Mouse (Mus musculus) midbrain, postnatal 0 days (tissue): ENCODE results near the gene Armc9. TPM values are rescaled to one million over a fixed set of nuclear protein-coding genes. Genes with fewer than 3 reads are reported as not detected.
A peak's percentile ranks its signal among the peaks of the same experiment; 100 is the strongest.

Experiments used
- ATAC-seq: fragments of 200-750 bp; cut with Nextera tagmentation; 2 replicates; pipeline ENCODE4 v1.8.0; 2017; ENCODE audit warnings: moderate number of reproducible peaks, mild to moderate bottlenecking, moderate TSS enrichment, moderate library complexity; ENCODE audit not compliant: low FRiP score
- DNase-seq: peaks from one replicate; pipeline ENCODE4 v3.0.0-alpha.2; 2015; ENCODE audit warnings: low spot score
- H3K27ac ChIP-seq: fragments of 300-500 bp; sonication (generic); 2 replicates; pipeline ENCODE4 v1.5.1; 2014; ENCODE audit warnings: low read depth, mild to moderate bottlenecking, low read length, mixed read lengths
- H3K27me3 ChIP-seq: fragments of 300-500 bp; sonication (generic); 2 replicates; pipeline ENCODE4 v1.6.1; 2014; ENCODE audit warnings: low read length, control low read depth, mixed read lengths; ENCODE audit not compliant: insufficient read depth
- H3K36me3 ChIP-seq: fragments of 300-500 bp; sonication (generic); 2 replicates; pipeline ENCODE4 v1.6.1; 2014; ENCODE audit warnings: low read length, control low read depth, mixed read lengths; ENCODE audit not compliant: insufficient read depth
- H3K4me1 ChIP-seq: fragments of 300-500 bp; sonication (generic); 2 replicates; pipeline ENCODE4 v1.6.1; 2014; ENCODE audit warnings: mild to moderate bottlenecking, control low read depth, antibody characterized with exemption, low read length, mixed read lengths; ENCODE audit not compliant: insufficient read depth
- H3K4me2 ChIP-seq: fragments of 300-500 bp; sonication (generic); 2 replicates; pipeline ENCODE4 v1.6.1; 2014; ENCODE audit warnings: low read depth, mild to moderate bottlenecking, low read length, mixed read lengths; ENCODE audit not compliant: poor library complexity, severe bottlenecking
- H3K4me3 ChIP-seq: fragments of 300-500 bp; sonication (generic); 2 replicates; pipeline ENCODE4 v1.5.1; 2014; ENCODE audit warnings: low read depth, mild to moderate bottlenecking, low read length, moderate library complexity
- H3K9ac ChIP-seq: fragments of 300-500 bp; sonication (generic); replicated peaks from 2 replicates; pipeline ENCODE4 v1.6.1; 2014; ENCODE audit warnings: mild to moderate bottlenecking, low read length, moderate library complexity, mixed read lengths; ENCODE audit not compliant: poor library complexity, severe bottlenecking
- H3K9me3 ChIP-seq: fragments of 300-500 bp; sonication (generic); 2 replicates; pipeline ENCODE4 v1.6.1; 2016; ENCODE audit warnings: low read length, control low read depth
- CTCF ChIP-seq: IDR thresholded peaks from 2 replicates; pipeline ENCODE4 v1.5.1; 2016; ENCODE audit warnings: antibody characterized with exemption, mild to moderate bottlenecking
- WGBS: fragments of 180-500 bp; shearing (Covaris S2); extraction: QIAGEN DNeasy Blood & Tissue Kit; methylation state at CpG from one replicate; pipeline ENCODE4 v1.1.7; 2014; 5-methylcytosine and 5-hydroxymethylcytosine counted together
- polyA plus RNA-seq: library from polyadenylated mRNA; unstranded; fragments of >200 nt; fragmentation: Nextera tagmentation; extraction: Ambion mirVana; gene quantifications from 2 replicates; pipeline ENCODE4 v1.2.1, GENCODE M21; 2015
- total RNA-seq: library from RNA; depleted of rRNA; stranded (reverse); fragments of >200 nt; gene quantifications from 2 replicates; pipeline ENCODE4 v1.2.3, GENCODE M21; 2014

Gene Armc9
- total and polyA plus RNA-seq, 2 experiments from 2014 or later: 31.0 to 42.6 TPM

DNA sequence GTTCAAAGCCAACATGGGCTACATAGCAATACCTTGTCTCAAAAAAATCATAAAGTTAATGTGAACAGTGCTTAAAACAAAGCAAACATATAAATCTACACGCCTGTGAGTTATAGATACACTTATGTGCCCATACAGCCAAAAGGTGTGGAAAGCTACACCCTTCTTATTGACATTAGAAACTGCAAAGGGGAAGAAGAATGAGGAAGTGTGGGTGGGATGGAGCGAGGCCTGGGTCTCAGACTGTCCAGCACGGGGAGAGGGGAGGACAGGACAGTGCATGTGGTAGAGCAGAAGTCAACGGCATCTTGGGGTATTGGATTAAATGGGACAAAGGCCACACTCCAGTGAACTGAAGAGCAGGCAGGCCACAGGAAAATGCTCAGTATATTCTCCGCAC is 61.8 kb downstream of the Armc9 start:
- Histone ChIP-seq H3K36me3 (peaks cover 22% of the 10 kb centered on the region), H3K4me2 (no peak overlapping the region), H3K27ac (no peak overlapping the region), H3K27me3 (no peaks in the 10 kb centered on the region), H3K9me3 (no peaks in the 10 kb centered on the region), H3K4me1 (no peaks in the 10 kb centered on the region), H3K9ac (no peak overlapping the region), H3K4me3 (no peak overlapping the region)
- DNase-seq: no peak
- ATAC-seq: no peak
- 91% methylated on average over 5 of the region's 5 CpGs for WGBS
- no peak for TF ChIP-seq CTCF

DNA sequence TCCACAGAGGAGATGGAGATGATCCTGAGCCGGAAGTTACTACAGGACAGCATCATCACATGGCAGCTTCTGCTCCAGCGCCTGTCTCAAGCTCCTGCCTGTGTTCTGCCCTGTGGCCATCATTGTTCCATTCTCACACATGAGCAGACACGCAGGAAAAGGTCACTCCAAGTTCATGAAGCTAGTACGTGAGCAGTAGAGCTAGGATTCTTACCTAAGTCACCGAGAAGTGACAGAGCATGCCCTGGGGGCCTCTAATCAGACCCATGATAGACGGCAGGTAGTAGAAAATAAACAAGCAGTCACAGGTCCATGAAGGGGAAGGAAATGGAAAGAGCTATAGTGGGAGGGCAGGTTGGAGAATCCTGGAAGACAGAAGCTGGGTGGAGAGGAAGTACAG is 63.4 kb downstream of the Armc9 start:
- ATAC-seq: no peak
- WGBS: 81% methylated on average over 6 of the region's 6 CpGs

DNA sequence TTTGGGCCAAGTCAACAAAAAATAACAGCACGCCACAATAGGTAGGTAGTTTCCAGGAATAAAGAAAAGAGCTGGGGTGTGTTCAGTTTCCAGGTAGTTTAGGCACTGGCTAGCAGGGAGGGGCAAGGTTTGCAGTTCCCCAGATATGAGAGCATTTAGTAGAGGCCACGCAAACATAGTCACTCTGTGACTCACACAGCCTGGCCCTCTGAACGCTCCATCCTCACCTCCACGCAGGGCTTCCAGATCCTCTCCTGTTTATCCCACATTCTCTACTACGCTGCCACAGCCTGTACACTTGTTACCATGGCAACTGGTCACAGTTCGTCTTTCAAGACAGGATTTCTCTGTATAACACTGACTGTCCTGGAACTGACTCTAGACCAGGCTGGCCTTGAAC is 70.6 kb downstream of the Armc9 start:
- Histone ChIP-seq H3K36me3 (no peaks in the 10 kb centered on the region; the same call in 1 of the 2 replicates), H3K4me3 (no peak overlapping the region), H3K27me3 (no peaks in the 10 kb centered on the region), H3K9me3 (no peaks in the 10 kb centered on the region), H3K9ac (no peak overlapping the region), H3K27ac (no peak overlapping the region), H3K4me2 (no peak overlapping the region), H3K4me1 (0 out of 2 replicates have a peak, but pooled peaks cover 3% of the 10 kb centered on the region)
- no peak for TF ChIP-seq CTCF
- WGBS: 45% methylated on average over 6 of the region's 6 CpGs
- ATAC-seq (no peak), DNase-seq (peak; percentile 48)

More for the DNA sequence above, 63.4 kb downstream of the Armc9 start:
- Histone ChIP-seq H3K27me3 (no peaks in the 10 kb centered on the region), H3K27ac (no peak overlapping the region), H3K4me2 (no peak overlapping the region), H3K9ac (no peak overlapping the region), H3K4me1 (no peaks in the 10 kb centered on the region), H3K9me3 (no peaks in the 10 kb centered on the region), H3K36me3 (peaks cover 19% of the 10 kb centered on the region), H3K4me3 (no peak overlapping the region)
- TF ChIP-seq CTCF: no peak
- DNase-seq: no peak

DNA sequence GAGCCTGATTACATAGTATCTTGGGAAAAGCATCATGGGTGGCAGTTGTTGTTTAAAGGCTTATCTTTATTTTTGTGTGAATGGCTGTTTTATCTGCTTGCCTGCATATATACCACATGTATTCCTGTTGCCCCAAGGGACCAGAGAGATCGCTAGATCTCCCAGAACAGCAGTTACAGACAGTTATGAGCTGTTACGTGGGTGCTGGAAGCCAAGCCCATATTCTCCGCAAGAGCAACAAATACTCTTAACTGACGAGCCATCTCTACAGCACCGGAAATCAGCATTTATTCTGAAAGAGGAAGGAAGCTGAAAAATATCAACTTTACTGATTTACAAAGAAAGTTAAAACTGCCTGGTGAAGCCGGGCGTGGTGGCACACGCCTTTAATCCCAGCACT is 74.1 kb downstream of the Armc9 start:
- no peak for TF ChIP-seq CTCF
- H3K27me3 ChIP-seq: no peaks in the 10 kb centered on the region
- no peak overlapping the region for H3K9ac ChIP-seq
- H3K27ac ChIP-seq: no peak overlapping the region
- H3K4me3 ChIP-seq: no peak overlapping the region
- no peak overlapping the region for H3K4me2 ChIP-seq
- 0 out of 2 replicates have a peak, but pooled peaks cover 3% of the 10 kb centered on the region for H3K4me1 ChIP-seq
- ATAC-seq: no peak
- H3K36me3 ChIP-seq: no peaks in the 10 kb centered on the region; the same call in 1 of the 2 replicates
- DNase-seq: no peak
- H3K9me3 ChIP-seq: no peaks in the 10 kb centered on the region
- WGBS: 88% methylated on average over 8 of the region's 8 CpGs

DNA sequence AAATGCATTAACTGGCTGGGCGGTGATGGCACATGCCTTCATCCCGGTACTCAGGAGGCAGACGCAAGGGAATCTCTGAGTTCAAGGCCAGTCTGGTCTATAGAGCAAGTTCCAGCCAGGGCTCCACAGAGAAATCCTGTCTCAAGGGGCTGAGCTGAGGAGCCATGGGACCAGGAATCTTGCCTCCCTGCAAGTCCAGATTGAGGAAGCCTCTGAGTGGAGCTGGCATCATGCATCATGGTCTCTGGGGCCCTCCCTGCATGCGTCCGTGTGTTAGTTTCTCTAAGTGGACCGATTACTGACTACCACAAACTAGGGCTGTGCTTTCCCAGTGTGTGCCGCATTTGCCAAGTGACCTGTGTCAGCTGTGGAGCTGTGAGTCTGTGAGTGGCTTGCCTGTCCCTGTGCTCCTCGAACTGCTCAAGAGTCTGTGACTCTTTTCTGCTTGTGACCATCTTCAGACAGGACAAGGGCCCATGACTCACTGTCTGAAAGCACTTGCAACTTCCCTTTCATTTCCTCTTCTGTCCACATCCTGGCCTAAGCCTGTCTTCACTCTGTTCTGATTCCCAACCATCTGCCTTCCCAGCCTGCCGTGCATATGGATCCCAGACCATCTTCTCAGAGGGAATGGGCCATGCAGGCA is 74.7 kb downstream of the Armc9 start:
- Histone ChIP-seq H3K27me3 (no peaks in the 10 kb centered on the region), H3K36me3 (no peaks in the 10 kb centered on the region; the same call in 1 of the 2 replicates), H3K4me2 (no peak overlapping the region), H3K4me3 (no peak overlapping the region), H3K9me3 (no peaks in the 10 kb centered on the region), H3K9ac (no peak overlapping the region), H3K27ac (no peak overlapping the region), H3K4me1 (0 out of 2 replicates have a peak, but pooled peaks cover 3% of the 10 kb centered on the region)
- 89% methylated on average over 9 of the region's 9 CpGs for WGBS
- DNase-seq (no peak), ATAC-seq (no peak)
- TF ChIP-seq CTCF: no peak

DNA sequence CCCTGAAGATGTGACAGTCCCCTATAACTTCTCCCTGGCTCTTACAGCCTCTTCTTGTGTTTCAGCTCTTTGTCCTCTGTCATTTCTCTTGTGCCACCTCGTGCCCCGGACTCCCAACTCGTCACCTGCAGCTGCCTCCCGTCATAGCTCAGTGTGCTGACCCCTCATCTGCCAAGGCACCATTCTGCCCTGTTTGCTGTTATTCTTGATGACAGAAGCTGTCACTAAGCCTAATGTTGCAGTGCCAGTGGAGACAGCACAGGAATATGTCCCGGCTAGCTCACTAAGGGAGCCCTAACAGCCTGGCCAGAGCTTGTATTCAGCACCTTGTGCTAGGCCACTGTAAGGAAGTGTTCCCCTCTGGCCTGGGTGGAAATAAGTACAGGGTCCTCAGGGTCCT is 78.1 kb downstream of the Armc9 start:
- H3K27me3 ChIP-seq: no peaks in the 10 kb centered on the region
- no peak for TF ChIP-seq CTCF
- H3K36me3 ChIP-seq: no peaks in the 10 kb centered on the region; the same call in 1 of the 2 replicates
- no peaks in the 10 kb centered on the region for H3K4me1 ChIP-seq
- H3K27ac ChIP-seq: no peak overlapping the region
- no peak overlapping the region for H3K4me2 ChIP-seq
- no peak for ATAC-seq
- 91% methylated on average over 5 of the region's 5 CpGs for WGBS
- no peaks in the 10 kb centered on the region for H3K9me3 ChIP-seq
- no peak overlapping the region for H3K4me3 ChIP-seq
- H3K9ac ChIP-seq: no peak overlapping the region
- no peak for DNase-seq
